Comparison of ENCODE assay signal across 9 mouse cellular contexts in the genomic region with DNA sequence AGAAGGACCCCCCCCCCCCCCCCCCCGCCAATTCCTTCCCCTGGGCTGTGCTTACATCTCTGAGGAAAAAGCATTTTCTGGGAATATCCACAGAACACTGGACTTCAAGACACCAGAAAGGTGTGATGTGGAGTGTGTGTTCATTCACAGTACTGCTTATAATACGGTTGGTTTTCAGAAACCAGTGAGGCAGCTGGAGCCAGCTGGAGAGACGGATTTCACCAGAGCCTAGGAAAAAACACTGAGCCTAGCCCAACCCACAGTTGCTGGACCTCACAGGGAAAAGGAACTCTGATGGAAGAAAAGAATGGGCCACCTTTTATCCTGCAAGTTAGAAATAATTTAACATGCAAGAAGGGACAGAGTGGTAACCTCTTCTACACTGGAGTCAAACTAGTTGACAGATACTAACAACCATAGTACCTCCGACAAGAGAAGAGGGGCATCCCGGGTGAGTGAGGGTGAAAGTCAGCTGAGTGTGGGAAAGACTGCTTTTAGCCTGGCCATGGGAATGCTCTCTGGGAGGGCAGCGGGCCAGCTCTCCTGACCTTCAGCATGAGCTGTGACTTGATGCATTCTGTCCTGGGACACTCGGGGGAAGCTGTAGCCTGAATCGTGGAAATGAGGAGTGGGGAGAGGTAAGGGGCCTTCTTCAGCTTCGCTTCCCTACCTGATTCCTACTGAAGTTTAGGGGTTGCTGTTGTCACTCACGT. TPM values are rescaled to one million over a fixed set of nuclear protein-coding genes. Genes with fewer than 3 reads are reported as not detected.
DNase-seq lines count a peak whose midpoint lies in the region; ATAC-seq lines count a peak whose summit lies in the region.
"Had no signal": no experiment of that assay in that cellular context is flagged by ENCODE, and none has a peak within 500 bp of the region (broad histone marks: within the 10 kb centered on the region; RNA-seq: fewer than 3 reads in every experiment).

No protein-coding gene starts in this region.

- 71% methylated on average over 10 of the region's 10 CpGs for WGBS in heart, embryonic 11.5 days (ENCODE audit: insufficient replicate concordance)
- 64% methylated on average over 9 of the region's 10 CpGs for WGBS in intestine, embryonic 15.5 days

- H3K4me1 ChIP-seq in heart, embryonic 11.5 days (ENCODE audit: control insufficient read depth, insufficient read depth, low read length): peaks cover 6% of the 10 kb centered on the region; the same call in 1 of the 2 replicates
- peaks cover 3% of the 10 kb centered on the region; the same call in 1 of the 2 replicates for H3K4me1 ChIP-seq in intestine, embryonic 15.5 days (replicated peaks)
- H3K4me1 ChIP-seq: forebrain, embryonic 13.5 days had no signal

- intact Hi-C loops in left cerebral cortex, postnatal 4 days (cut with DNase I): no loop called here

- H3K9me3 ChIP-seq in heart, embryonic 11.5 days (replicated peaks; ENCODE audit: control insufficient read depth, low read length): no peaks in the 10 kb centered on the region
- no peaks in the 10 kb centered on the region for H3K9me3 ChIP-seq in intestine, embryonic 15.5 days

- H3K27me3 ChIP-seq in heart, embryonic 11.5 days (ENCODE audit: control insufficient read depth, insufficient read depth, low read length): no peaks in the 10 kb centered on the region
- H3K27me3 ChIP-seq in intestine, embryonic 15.5 days (replicated peaks): no peaks in the 10 kb centered on the region
- H3K27me3 ChIP-seq: forebrain, embryonic 13.5 days had no signal

- H3K27ac ChIP-seq in heart, embryonic 11.5 days (ENCODE audit: low read depth, low read length): no peak overlapping the region
- peak overlapping the region; percentile 59 for H3K27ac ChIP-seq in intestine, embryonic 15.5 days
- H3K27ac ChIP-seq: forebrain, embryonic 13.5 days had no signal

- DNase-seq in heart, adult 18-20 months: peak; percentile 86 to 87
- peak; percentile 31 to 32 for DNase-seq in gastrocnemius, adult 8-10 months (ENCODE audit: low spot score in 2 of 2)
- peak; percentile 88 for DNase-seq in lung, postnatal 36 days
- DNase-seq in right cerebral cortex, adult 2 months (ENCODE audit: low spot score in 2 of 2): no peak
- no peak for DNase-seq in left cerebral cortex, postnatal 4 days
- no peak for DNase-seq in urinary bladder, postnatal 10 days (ENCODE audit: low spot score)

- no peak for ATAC-seq in heart, embryonic 11.5 days (replicated peaks; ENCODE audit: insufficient number of reproducible peaks, low FRiP score, low TSS enrichment)
- ATAC-seq in intestine, embryonic 15.5 days: 0 out of 2 replicates have a peak, but pooled peaks have one; percentile 39
- ATAC-seq: forebrain, embryonic 13.5 days had no signal

- no peak overlapping the region for H3K4me3 ChIP-seq in heart, embryonic 11.5 days (ENCODE audit: low read depth, low read length)
- no peak overlapping the region for H3K4me3 ChIP-seq in intestine, embryonic 15.5 days (replicated peaks)
- H3K4me3 ChIP-seq: forebrain, embryonic 13.5 days had no signal

- H3K4me2 ChIP-seq in heart, embryonic 11.5 days: no peak overlapping the region
- H3K4me2 ChIP-seq in intestine, embryonic 15.5 days (replicated peaks): no peak overlapping the region
- H3K4me2 ChIP-seq: forebrain, embryonic 13.5 days had no signal

- no peak overlapping the region for H3K9ac ChIP-seq in heart, embryonic 11.5 days (ENCODE audit: low read depth, low read length)
- no peak overlapping the region for H3K9ac ChIP-seq in intestine, embryonic 15.5 days
- H3K9ac ChIP-seq: forebrain, embryonic 13.5 days had no signal

- H3K36me3 ChIP-seq in heart, embryonic 11.5 days (ENCODE audit: control insufficient read depth, insufficient read depth, low read length): no peaks in the 10 kb centered on the region
- H3K36me3 ChIP-seq in intestine, embryonic 15.5 days: no peaks in the 10 kb centered on the region

RNA-seq across cellular contexts. Expression of gene Aph1c, which starts 37.6 kb away (rescaled TPM):
- total RNA-seq in heart, adult 18-20 months (2021): 1 to 10 TPM in 1 of 2 experiments, under 1 TPM in 1; 0.72 to 2.6 TPM
- 0.34 and 1.1 TPM in 2 replicates for polyA plus RNA-seq in heart, embryonic 11.5 days (2014; fragmentation: Nextera tagmentation; extraction: Ambion mirVana)
- total RNA-seq in gastrocnemius, adult 8-10 months (2022): 1 to 10 TPM in 2 of 4 experiments, under 1 TPM in 2; 0.34 to 1.9 (median 1.3) TPM
- 3.4 and 4.5 TPM in 2 replicates for polyA plus RNA-seq in intestine, embryonic 15.5 days (2015; fragmentation: Nextera tagmentation; extraction: Ambion mirVana)
- 1 to 10 TPM; 4.6 to 4.8 TPM for total RNA-seq in left cerebral cortex, postnatal 4 days (2021)

RNA-seq across cellular contexts. Expression of gene Rab8b, which starts 47.3 kb away (rescaled TPM):
- 10 to 100 TPM in 1 of 2 experiments, 1 to 10 TPM in 1; 8.8 to 10.4 TPM for total RNA-seq in heart, adult 18-20 months (2021)
- polyA plus RNA-seq in heart, embryonic 11.5 days (2014; fragmentation: Nextera tagmentation; extraction: Ambion mirVana): 23.6 and 24.4 TPM in 2 replicates
- 1 to 10 TPM; 5.1 to 6.4 (median 5.8) TPM for total RNA-seq in gastrocnemius, adult 8-10 months (2022)
- 20.5 and 20.6 TPM in 2 replicates for polyA plus RNA-seq in intestine, embryonic 15.5 days (2015; fragmentation: Nextera tagmentation; extraction: Ambion mirVana)
- total RNA-seq in left cerebral cortex, postnatal 4 days (2021): 10 to 100 TPM; 27.5 to 30.0 TPM

Comparison
In these comparisons a context has a peak if more than half of its experiments do, and no peak if none do; other contexts are left out.
1. DNase-seq: peak in heart, adult 18-20 months (2 of 2), gastrocnemius, adult 8-10 months (2 of 2) and lung, postnatal 36 days (single experiment); none in right cerebral cortex, adult 2 months (0 of 2), left cerebral cortex, postnatal 4 days (single experiment) and urinary bladder, postnatal 10 days (single experiment).